Mouse (Mus musculus) intestine, embryonic 15.5 days (tissue): ENCODE data around the gene Chchd2. TPM values are rescaled to one million over a fixed set of nuclear protein-coding genes. Genes with fewer than 3 reads are reported as not detected.

ENCODE experiments used
- polyA plus RNA-seq: library from polyadenylated mRNA; unstranded; fragments of >200 nt; fragmentation: Nextera tagmentation; extraction: Ambion mirVana; gene quantifications from 2 replicates; pipeline ENCODE4 v1.2.1, GENCODE M21; 2015

The Chchd2 gene
- polyA plus RNA-seq, 1 experiment from 2014 or later = 990 TPM

Other genes starting within 250 kb of the Chchd2 start
- gene Zfp11, start 217.4 kb downstream of the Chchd2 start, polyA plus RNA-seq = 2.9 and 3.5 TPM in 2 replicates
- not detected in 2 replicates for gene Sept14, start 179.0 kb downstream of the Chchd2 start, polyA plus RNA-seq
- gene Mrps17, start 172.0 kb downstream of the Chchd2 start, polyA plus RNA-seq = 189 and 197 TPM in 2 replicates
- 86.1 and 94.2 TPM in 2 replicates for gene Nipsnap2, start 162.4 kb downstream of the Chchd2 start, polyA plus RNA-seq
- gene Psph, start 100.0 kb downstream of the Chchd2 start, polyA plus RNA-seq = 50.4 and 56.5 TPM in 2 replicates
- 36.0 and 48.1 TPM in 2 replicates for gene Sumf2, start 40.5 kb downstream of the Chchd2 start, polyA plus RNA-seq
- gene Zbed5, start 8.3 kb upstream of the Chchd2 start, polyA plus RNA-seq = 2.4 and 3.2 TPM in 2 replicates
- 0.08 and 0.16 TPM in 2 replicates for gene Phkg1, start 11.1 kb upstream of the Chchd2 start, polyA plus RNA-seq
- 1.8 and 1.9 TPM in 2 replicates for gene Nupr1l, start 21.1 kb upstream of the Chchd2 start, polyA plus RNA-seq
- gene Vkorc1l1, start 54.5 kb upstream of the Chchd2 start, polyA plus RNA-seq = 26.5 and 30.9 TPM in 2 replicates
- 88.8 and 95.7 TPM in 2 replicates for gene Gusb, start 115.6 kb upstream of the Chchd2 start, polyA plus RNA-seq
- 51.4 and 65.0 TPM in 2 replicates for gene Asl, start 141.8 kb upstream of the Chchd2 start, polyA plus RNA-seq
- 34.1 and 38.7 TPM in 2 replicates for gene Crcp, start 141.8 kb upstream of the Chchd2 start, polyA plus RNA-seq
- 53.4 and 59.8 TPM in 2 replicates for gene Tpst1, start 185.9 kb upstream of the Chchd2 start, polyA plus RNA-seq